Mouse (Mus musculus) ES-E14 (cell line): ENCODE data around the gene Ndufc1.

Experiments
- CHD2 ChIP-seq: IDR thresholded peaks from 2 replicates; pipeline ENCODE4 v1.6.1; 2014; ENCODE audit warnings: mild to moderate bottlenecking, low read depth, low read length, inconsistent platforms
- HCFC1 ChIP-seq: IDR thresholded peaks from 2 replicates; pipeline ENCODE4 v1.6.1; 2012; ENCODE audit warnings: low read length, inconsistent platforms, borderline replicate concordance; ENCODE audit not compliant: insufficient read depth
- MAFK ChIP-seq: IDR thresholded peaks from 2 replicates; pipeline ENCODE4 v1.6.1; 2014; ENCODE audit warnings: mild to moderate bottlenecking, low read depth, low read length, inconsistent platforms; ENCODE audit not compliant: insufficient read depth
- ZC3H11A ChIP-seq: IDR thresholded peaks from 2 replicates; pipeline ENCODE4 v1.6.1; 2012; ENCODE audit warnings: low read depth, mild to moderate bottlenecking, inconsistent platforms, low read length, borderline replicate concordance
- ZNF384 ChIP-seq: IDR thresholded peaks from 2 replicates; pipeline ENCODE4 v1.6.1; 2012; ENCODE audit warnings: low read depth, low read length, inconsistent platforms

- TF ChIP-seq MAFK (no peak), ZC3H11A (no peak), CHD2 (no peak), HCFC1 (no peak), ZNF384 (peak; percentile 57)
Measured at GRCm38 (mm10) chr3:51357624-51358023, 51.2 kb downstream of the Ndufc1 start.
